Mouse (Mus musculus) ES-CJ7 (cell line): ENCODE measurements at regions not wholly inside any gene's neighbourhood (a gene's known extent, or its start where the extent isn't known, plus 50 kb on each side); places are given as distances from the start of the nearest gene placed in this dataset.

Experiments
- DNase-seq: peaks from one replicate; pipeline ENCODE4 v3.0.0; 2011; ENCODE audit warnings: low read depth, low spot score

DNA sequence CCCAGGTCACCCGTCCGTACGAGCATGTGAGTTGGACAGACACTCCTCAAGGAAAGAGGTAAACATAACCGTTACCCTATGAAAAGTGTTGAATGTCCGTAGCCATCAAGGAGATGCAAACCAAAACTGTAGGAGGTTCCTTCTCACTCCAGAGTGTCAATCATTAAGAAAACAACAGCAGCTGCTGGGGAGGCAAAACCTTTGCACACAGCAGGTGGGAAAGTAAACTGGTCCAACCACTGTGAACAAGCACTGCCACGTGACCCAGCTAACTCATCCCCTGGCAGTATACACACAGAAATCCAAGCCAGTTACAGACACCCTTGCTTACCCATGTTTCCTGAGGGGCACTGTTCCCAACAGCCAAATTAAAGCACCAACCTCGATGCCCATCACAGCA lies 54.7 kb upstream of the Irx5 start:
- no peak for DNase-seq

GRCm38 (mm10) chr8:92301029-92301428 lies 56.4 kb upstream of the Irx5 start:
- DNase-seq = no peak

GRCm38 (mm10) chr8:92286841-92287811 lies 70.3 kb upstream of the Irx5 start:
- no peak for DNase-seq

- DNase-seq = no peak
These were observed 81.7 kb upstream of the Irx5 start for GRCm38 (mm10) chr8:92275755-92276154.

DNA sequence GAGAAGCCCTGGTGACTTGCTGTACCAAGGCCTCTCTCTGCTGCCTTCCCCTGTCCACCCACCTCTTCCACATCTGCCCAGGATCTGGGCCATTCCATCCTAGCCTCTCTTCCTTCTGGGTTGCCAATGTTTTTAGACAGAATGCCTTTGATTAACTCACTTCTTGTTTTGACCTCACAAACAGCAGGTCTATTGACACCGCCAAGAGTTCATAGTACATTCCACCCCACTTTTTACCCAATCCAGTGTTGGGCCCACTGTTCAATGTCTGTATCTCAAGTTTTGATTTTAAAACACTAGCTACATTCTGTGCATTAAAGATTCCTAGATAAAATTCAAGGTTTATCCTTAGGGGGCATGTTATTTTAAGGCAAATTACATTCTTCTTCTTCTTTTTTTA lies 84.7 kb upstream of the Irx5 start:
- no peak for DNase-seq

DNA sequence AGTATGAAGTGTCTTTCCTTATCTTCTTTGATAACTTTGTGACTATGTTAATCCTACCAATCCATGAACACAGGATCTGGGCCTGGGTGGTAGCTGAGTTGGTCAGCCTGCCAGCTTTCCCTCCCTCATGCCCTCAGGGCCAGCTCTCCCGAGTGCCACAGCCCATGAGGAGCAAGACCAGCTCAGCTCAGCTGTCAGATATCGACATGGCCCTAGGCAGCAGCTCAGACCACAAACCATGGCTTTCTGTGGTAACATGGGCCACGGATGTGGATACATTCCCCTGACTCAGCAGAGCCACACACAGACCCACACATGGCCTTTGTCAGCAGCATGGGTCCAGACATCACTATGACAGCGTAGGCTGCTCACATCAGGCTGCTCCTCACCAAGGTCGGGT lies 85.4 kb upstream of the Irx5 start:
- no peak for DNase-seq

- no peak for DNase-seq
These were observed 86.8 kb upstream of the Irx5 start for GRCm38 (mm10) chr8:92270636-92271035.

DNA sequence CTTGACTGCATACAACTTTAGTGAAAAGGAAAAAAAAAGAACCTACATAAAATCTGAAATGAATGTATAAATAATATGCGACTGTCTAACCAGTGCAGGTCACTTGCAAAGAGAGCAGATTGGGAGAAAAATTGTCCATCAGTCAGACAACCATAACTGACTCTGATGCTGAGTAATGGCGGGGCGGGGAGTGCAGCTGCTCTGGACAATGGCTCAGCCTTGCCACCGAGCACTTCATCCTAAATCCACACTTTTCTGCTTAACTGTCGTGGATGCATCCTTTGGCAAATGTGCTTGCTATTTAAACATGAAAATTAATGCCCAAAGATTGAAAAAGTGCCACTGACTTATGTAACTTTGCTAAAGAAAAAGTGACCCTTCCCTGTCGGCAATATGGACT lies 90.0 kb upstream of the Irx5 start:
- DNase-seq = no peak

- no peak for DNase-seq
These were observed 97.4 kb upstream of the Irx5 start for GRCm38 (mm10) chr8:92260056-92260455.

GRCm38 (mm10) chr8:92258258-92258657 lies 99.2 kb upstream of the Irx5 start:
- DNase-seq = no peak

- no peak for DNase-seq
These were observed 104.6 kb upstream of the Irx5 start for GRCm38 (mm10) chr8:92252597-92253375.

DNA sequence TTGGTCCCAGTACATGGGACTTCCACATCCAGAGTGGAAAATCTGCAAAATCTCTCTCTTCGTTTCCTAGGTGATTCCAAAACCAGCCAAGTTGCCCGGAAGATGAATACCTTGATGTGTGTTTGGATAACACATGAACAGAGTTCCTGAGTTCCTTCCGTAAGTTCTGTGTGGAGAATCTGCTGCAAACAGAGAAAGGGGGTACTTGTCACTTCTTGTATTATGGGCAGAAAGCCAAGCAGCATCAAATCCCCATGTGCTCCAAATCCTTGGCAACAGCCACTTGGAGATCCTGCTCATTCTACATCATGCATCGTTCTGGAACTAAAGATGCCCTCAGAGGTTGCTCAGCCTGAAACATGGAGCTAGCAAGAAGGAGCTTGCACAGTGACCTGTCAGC lies 111.1 kb upstream of the Irx5 start:
- DNase-seq = no peak

DNA sequence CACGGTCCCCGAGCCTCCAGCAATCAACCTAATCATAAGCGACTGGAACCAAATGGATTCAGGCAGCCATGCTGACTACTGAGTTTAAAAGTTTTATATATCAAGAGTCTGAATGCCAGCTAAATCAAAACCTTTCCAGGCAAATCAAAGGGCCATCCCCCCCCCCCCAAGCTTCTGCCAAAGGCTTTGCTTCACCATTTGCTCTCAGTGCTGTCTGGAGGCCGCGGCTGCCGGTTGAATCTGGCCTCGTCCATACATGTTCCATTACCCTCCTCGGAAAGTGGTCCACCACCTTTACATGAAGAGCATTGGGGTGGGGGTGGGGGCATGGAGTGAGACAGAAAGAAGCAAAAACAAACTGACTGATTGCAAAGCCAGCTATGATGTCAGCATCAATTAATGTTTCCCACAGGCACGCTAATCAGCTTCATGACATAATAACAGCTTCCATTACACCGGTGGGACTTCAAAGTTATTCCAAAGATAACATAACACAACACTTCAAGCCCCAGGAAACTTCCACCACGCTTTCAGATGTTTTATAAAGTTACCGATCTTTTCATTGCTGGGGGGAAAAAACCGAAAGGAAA lies 116.6 kb upstream of the Irx5 start:
- no peak for DNase-seq

- DNase-seq = no peak
These were observed 125.8 kb upstream of the Irx5 start for GRCm38 (mm10) chr8:92231326-92232225.

GRCm38 (mm10) chr8:92229526-92229925 lies 127.9 kb upstream of the Irx5 start:
- no peak for DNase-seq

- DNase-seq = no peak
These were observed 132.5 kb upstream of the Irx5 start for GRCm38 (mm10) chr8:92224929-92225328.

DNA sequence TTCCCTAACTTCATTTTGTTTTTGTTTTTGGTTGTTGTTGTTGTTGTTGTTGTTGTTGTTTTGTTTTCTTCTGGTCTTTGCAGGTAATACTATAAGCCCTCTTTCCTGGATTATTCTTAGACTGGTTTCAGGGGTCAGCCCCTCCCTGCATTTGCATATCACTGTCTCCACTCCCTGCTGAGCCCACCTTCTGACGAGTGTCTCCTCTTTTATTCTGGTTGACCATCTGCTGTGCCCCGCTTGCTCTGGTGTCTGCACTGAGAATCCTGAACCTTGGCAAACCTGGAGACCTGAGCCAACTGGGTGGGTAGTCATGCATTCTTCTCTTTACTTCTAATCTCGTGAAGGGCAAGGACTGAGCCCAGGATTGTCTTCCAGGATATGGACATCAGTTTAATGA lies 134.4 kb upstream of the Irx5 start:
- no peak for DNase-seq

GRCm38 (mm10) chr8:92219181-92219890 lies 138.1 kb upstream of the Irx5 start:
- DNase-seq = no peak

GRCm38 (mm10) chr8:92217521-92217920 lies 139.9 kb upstream of the Irx5 start:
- no peak for DNase-seq

- DNase-seq = no peak
These were observed 141.2 kb upstream of the Irx5 start for GRCm38 (mm10) chr8:92216176-92216575.
